Mouse (Mus musculus) intestine, embryonic 14.5 days (tissue): ENCODE data around the gene Fbxw9. TPM values are rescaled to one million over a fixed set of nuclear protein-coding genes. Genes with fewer than 3 reads are reported as not detected.

ENCODE experiments used
- ATAC-seq: fragments of 200-750 bp; cut with Nextera tagmentation; replicated peaks from 2 replicates; pipeline ENCODE4 v1.8.0; 2017; ENCODE audit warnings: low read depth, moderate number of reproducible peaks, moderate TSS enrichment, moderate library complexity; ENCODE audit not compliant: low FRiP score, low TSS enrichment
- DNase-seq: peaks from one replicate; pipeline ENCODE4 v3.0.0-alpha.2; 2018; ENCODE audit warnings: low spot score
- H3K27ac ChIP-seq: fragments of 300-500 bp; sonication (generic); 2 replicates; pipeline ENCODE4 v1.5.1; 2014; ENCODE audit warnings: low read depth, mild to moderate bottlenecking, control low read depth
- H3K27me3 ChIP-seq: fragments of 300-500 bp; sonication (generic); replicated peaks from 2 replicates; pipeline ENCODE4 v1.6.1; 2014; ENCODE audit warnings: low read length, control low read depth; ENCODE audit not compliant: control insufficient read depth, insufficient read depth
- H3K36me3 ChIP-seq: fragments of 300-500 bp; sonication (generic); 2 replicates; pipeline ENCODE4 v1.6.1; 2014; ENCODE audit warnings: low read length, control low read depth; ENCODE audit not compliant: control insufficient read depth, insufficient read depth
- H3K4me1 ChIP-seq: fragments of 300-500 bp; sonication (generic); replicated peaks from 2 replicates; pipeline ENCODE4 v1.6.1; 2014; ENCODE audit warnings: low read length, control low read depth, mixed read lengths; ENCODE audit not compliant: control insufficient read depth, insufficient read depth
- H3K4me2 ChIP-seq: fragments of 300-500 bp; sonication (generic); 2 replicates; pipeline ENCODE4 v1.6.1; 2014; ENCODE audit warnings: low read length
- H3K4me3 ChIP-seq: fragments of 300-500 bp; sonication (generic); 2 replicates; pipeline ENCODE4 v1.5.1; 2014; ENCODE audit warnings: low read depth, low read length, control low read depth, mixed read lengths
- H3K9ac ChIP-seq: fragments of 300-500 bp; sonication (generic); 2 replicates; pipeline ENCODE4 v1.6.1; 2014; ENCODE audit warnings: mild to moderate bottlenecking, low read length
- H3K9me3 ChIP-seq: fragments of 300-500 bp; sonication (generic); 2 replicates; pipeline ENCODE4 v1.6.1; 2016; ENCODE audit warnings: low read length, control low read depth; ENCODE audit not compliant: control insufficient read depth
- WGBS: fragments of 180-500 bp; shearing (Covaris S2); extraction: QIAGEN DNeasy Blood & Tissue Kit; methylation state at CpG from one replicate; pipeline ENCODE4 v1.1.7; 2014; 5-methylcytosine and 5-hydroxymethylcytosine counted together
- microRNA-seq: library from miRNA; unstranded; fragments of <30 nt; microRNA quantifications from one replicate; pipeline ENCODE4, GENCODE M21; 2016
- polyA plus RNA-seq: library from polyadenylated mRNA; unstranded; fragments of >200 nt; fragmentation: Nextera tagmentation; extraction: Ambion mirVana; gene quantifications from 2 replicates; pipeline ENCODE4 v1.2.1, GENCODE M21; 2014

Fbxw9 gene
- polyA plus RNA-seq, 1 experiment from 2014 or later: 26.9 TPM

DNA sequence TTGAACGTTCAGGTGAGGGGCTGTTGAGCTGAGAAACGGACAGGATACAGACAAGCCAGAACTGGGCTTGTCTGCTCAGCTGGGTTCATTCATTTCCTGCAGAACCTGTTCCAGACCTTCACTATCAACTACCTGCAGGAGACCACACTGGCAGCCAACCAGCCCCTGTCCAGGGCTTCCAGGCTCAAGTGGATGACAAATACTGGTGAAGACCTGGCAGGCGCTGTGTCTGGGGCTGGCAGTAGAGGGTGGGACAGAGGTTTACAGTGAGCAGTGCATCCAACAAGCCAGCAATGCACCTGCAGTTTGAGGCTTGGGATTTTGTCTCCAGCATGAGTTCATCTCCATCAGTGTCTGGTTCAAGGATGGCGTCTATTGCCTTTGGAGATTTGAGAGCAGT lies 37.0 kb downstream of the Fbxw9 start:
- Histone ChIP-seq H3K27me3 (no peaks in the 10 kb centered on the region), H3K4me1 (no peaks in the 10 kb centered on the region), H3K4me3 (no peak overlapping the region), H3K4me2 (no peak overlapping the region), H3K27ac (no peak overlapping the region), H3K9me3 (no peaks in the 10 kb centered on the region), H3K36me3 (peaks cover 63% of the 10 kb centered on the region), H3K9ac (no peak overlapping the region)
- ATAC-seq (no peak), DNase-seq (no peak)
- WGBS: 86% methylated on average over 4 of the region's 4 CpGs

GRCm38 (mm10) chr8:85100076-85100665 lies 40.3 kb downstream of the Fbxw9 start:
- H3K27me3 ChIP-seq: no peaks in the 10 kb centered on the region
- H3K4me1 ChIP-seq: no peaks in the 10 kb centered on the region
- no peak for DNase-seq
- ATAC-seq: no peak
- H3K4me2 ChIP-seq: no peak overlapping the region
- peaks cover 38% of the 10 kb centered on the region for H3K36me3 ChIP-seq
- 84% methylated on average over 4 of the region's 4 CpGs for WGBS
- H3K9me3 ChIP-seq: no peaks in the 10 kb centered on the region
- no peak overlapping the region for H3K27ac ChIP-seq
- H3K9ac ChIP-seq: no peak overlapping the region
- H3K4me3 ChIP-seq: no peak overlapping the region

DNA sequence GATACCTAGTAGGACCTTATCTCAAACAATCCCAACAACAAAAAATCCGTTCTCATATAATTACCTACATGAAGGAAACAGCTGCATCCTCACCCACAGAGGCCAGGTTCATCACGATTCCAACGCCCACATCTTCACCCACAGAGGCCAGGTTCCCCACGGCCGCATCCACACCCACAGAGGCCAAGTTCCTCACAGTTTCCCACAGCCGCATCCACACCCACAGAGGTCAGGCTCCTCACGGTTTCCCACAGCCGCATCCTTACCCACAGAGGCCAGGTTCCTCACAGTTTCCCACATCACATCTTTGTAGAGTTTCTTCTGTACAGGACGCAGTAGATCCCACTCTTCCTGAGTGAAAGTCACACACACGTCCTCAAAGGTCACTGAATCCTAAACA lies 53.4 kb downstream of the Fbxw9 start:
- no peaks in the 10 kb centered on the region for H3K4me1 ChIP-seq
- no peak overlapping the region for H3K9ac ChIP-seq
- no peaks in the 10 kb centered on the region for H3K27me3 ChIP-seq
- H3K9me3 ChIP-seq: peaks cover 7% of the 10 kb centered on the region; the same call in 1 of the 2 replicates
- DNase-seq (no peak), ATAC-seq (no peak)
- 92% methylated on average over 10 of the region's 10 CpGs for WGBS
- H3K27ac ChIP-seq: no peak overlapping the region
- peaks cover 31% of the 10 kb centered on the region for H3K36me3 ChIP-seq
- no peak overlapping the region for H3K4me2 ChIP-seq
- H3K4me3 ChIP-seq: no peak overlapping the region

DNA sequence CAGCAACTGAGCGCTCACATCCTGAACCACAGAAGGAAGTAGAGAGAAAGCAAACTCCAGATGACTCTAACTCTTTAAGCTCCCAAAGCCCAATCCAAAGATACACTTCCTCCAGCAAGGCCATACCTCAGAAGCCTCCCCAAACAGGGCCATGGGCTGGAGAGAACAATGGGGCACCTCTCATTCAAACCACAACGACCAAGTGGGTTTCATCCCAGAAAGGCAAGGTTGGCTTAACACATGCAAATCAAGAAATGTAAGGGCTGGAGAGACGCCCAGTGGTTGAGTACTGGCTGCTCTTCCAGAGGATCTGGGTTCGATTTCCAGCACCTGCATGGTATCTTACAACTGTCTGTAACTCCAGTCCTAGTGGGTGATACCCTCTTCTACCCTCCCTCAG lies 55.6 kb downstream of the Fbxw9 start:
- WGBS: 82% methylated on average over 4 of the region's 4 CpGs
- H3K4me3 ChIP-seq: no peak overlapping the region
- H3K4me1 ChIP-seq: no peaks in the 10 kb centered on the region
- no peaks in the 10 kb centered on the region for H3K27me3 ChIP-seq
- ATAC-seq (no peak), DNase-seq (no peak)
- H3K9ac ChIP-seq: no peak overlapping the region
- peaks cover 15% of the 10 kb centered on the region for H3K36me3 ChIP-seq
- no peak overlapping the region for H3K4me2 ChIP-seq
- no peak overlapping the region for H3K27ac ChIP-seq
- peaks cover 7% of the 10 kb centered on the region; the same call in 1 of the 2 replicates for H3K9me3 ChIP-seq

Small RNA genes within 50 kb of the gene (microRNA-seq; reads per million reads assigned to microRNA genes)
- gene Gm23388 (0.34 reads per million), gene Mir7070 (1.1 reads per million, percentile 9 among the genes with 10 or more reads in this experiment)

Other genes with a start within 250 kb of the Fbxw9 start
- 5.2 and 5.4 TPM in 2 replicates for gene Dand5, start 237.2 kb upstream of the Fbxw9 start, polyA plus RNA-seq
- gene Gadd45gip1, start 228.5 kb upstream of the Fbxw9 start, polyA plus RNA-seq: 57.8 and 60.8 TPM in 2 replicates
- 126 and 129 TPM in 2 replicates for gene Rad23a, start 219.4 kb upstream of the Fbxw9 start, polyA plus RNA-seq
- gene Calr, start 213.1 kb upstream of the Fbxw9 start, polyA plus RNA-seq: 721 and 823 TPM in 2 replicates
- gene Farsa, start 203.1 kb upstream of the Fbxw9 start, polyA plus RNA-seq: 89.0 TPM in 2 replicates
- gene Syce2, start 187.9 kb upstream of the Fbxw9 start, polyA plus RNA-seq: 67.9 and 68.9 TPM in 2 replicates
- gene Gcdh, start 166.1 kb upstream of the Fbxw9 start, polyA plus RNA-seq: 35.7 and 37.8 TPM in 2 replicates
- gene Klf1, start 158.1 kb upstream of the Fbxw9 start, polyA plus RNA-seq: 0.77 and 1.8 TPM in 2 replicates
- 8.3 and 8.6 TPM in 2 replicates for gene Dnase2a, start 151.5 kb upstream of the Fbxw9 start, polyA plus RNA-seq
- 2.3 and 2.6 TPM in 2 replicates for gene Mast1, start 122.7 kb upstream of the Fbxw9 start, polyA plus RNA-seq
- 0.09 TPM in 1 of 2 replicates, not detected in the other for gene Rtbdn, start 113.1 kb upstream of the Fbxw9 start, polyA plus RNA-seq
- not detected in 2 replicates for gene Gm49661, start 90.6 kb upstream of the Fbxw9 start, polyA plus RNA-seq
- gene Prdx2, start 90.5 kb upstream of the Fbxw9 start, polyA plus RNA-seq: 771 and 821 TPM in 2 replicates
- 132 and 141 TPM in 2 replicates for gene Rnaseh2a, start 90.3 kb upstream of the Fbxw9 start, polyA plus RNA-seq
- 14.4 and 17.2 TPM in 2 replicates for gene Junb, start 81.3 kb upstream of the Fbxw9 start, polyA plus RNA-seq
- gene Hook2, start 69.5 kb upstream of the Fbxw9 start, polyA plus RNA-seq: 36.0 and 40.7 TPM in 2 replicates
- not detected in 2 replicates for gene Best2, start 45.5 kb upstream of the Fbxw9 start, polyA plus RNA-seq
- gene Asna1, start 34.8 kb upstream of the Fbxw9 start, polyA plus RNA-seq: 95.9 and 105 TPM in 2 replicates
- gene Trir, start 33.2 kb upstream of the Fbxw9 start, polyA plus RNA-seq: 115 and 143 TPM in 2 replicates
- gene Tnpo2, start 23.1 kb upstream of the Fbxw9 start, polyA plus RNA-seq: 15.5 and 15.7 TPM in 2 replicates
- gene Gm5741, start 7.9 kb downstream of the Fbxw9 start, polyA plus RNA-seq: 0.71 TPM in 1 of 2 replicates, not detected in the other
- gene Dhps, start 11.7 kb downstream of the Fbxw9 start, polyA plus RNA-seq: 63.8 and 67.5 TPM in 2 replicates
- 142 and 156 TPM in 2 replicates for gene Wdr83os, start 20.7 kb downstream of the Fbxw9 start, polyA plus RNA-seq
- gene Wdr83, start 21.3 kb downstream of the Fbxw9 start, polyA plus RNA-seq: 43.2 and 44.2 TPM in 2 replicates
- gene Man2b1, start 23.2 kb downstream of the Fbxw9 start, polyA plus RNA-seq: 41.7 and 46.7 TPM in 2 replicates
- 2.2 and 2.3 TPM in 2 replicates for gene Zfp791, start 63.0 kb downstream of the Fbxw9 start, polyA plus RNA-seq
- gene Cks1brt, start 91.9 kb downstream of the Fbxw9 start, polyA plus RNA-seq: not detected in 2 replicates
- not detected in 2 replicates for gene Olfr371, start 165.9 kb downstream of the Fbxw9 start, polyA plus RNA-seq
- 124 and 126 TPM in 2 replicates for gene Orc6, start 239.6 kb downstream of the Fbxw9 start, polyA plus RNA-seq
- gene Vps35, start 239.7 kb downstream of the Fbxw9 start, polyA plus RNA-seq: 138 and 147 TPM in 2 replicates